Mouse (Mus musculus) ovary, adult 2 months (tissue): ENCODE results near the gene Gzmd. TPM values are rescaled to one million over a fixed set of nuclear protein-coding genes. Genes with fewer than 3 reads are reported as not detected.

ENCODE experiments used
- polyA plus RNA-seq: library from polyadenylated mRNA; depleted of rRNA; stranded (reverse); fragments of >200 nt; gene quantifications from 2 replicates; pipeline ENCODE4 v1.2.3, GENCODE M21; 2012; rRNA removed

The Gzmd gene
- polyA plus RNA-seq: not detected in 2 replicates

DNA sequence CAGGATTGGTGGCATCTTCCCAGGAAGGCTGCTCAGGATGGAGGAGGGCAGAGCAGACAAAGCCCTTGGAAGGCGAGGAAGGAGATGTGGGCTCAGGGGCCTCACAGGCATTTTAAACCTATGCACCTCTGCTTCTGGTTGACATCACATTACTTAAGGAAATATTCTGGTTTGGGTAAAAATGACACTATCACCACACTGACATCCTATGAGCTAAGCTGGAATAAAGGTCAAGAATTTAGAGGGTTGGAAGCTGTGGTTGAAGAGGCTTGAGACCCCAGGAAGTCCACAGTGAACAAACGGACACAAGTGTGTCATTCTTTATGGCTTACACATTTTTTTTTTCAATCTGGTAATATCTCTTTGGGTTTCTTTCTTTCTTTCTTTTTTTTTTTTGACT, at the start of gene Gzmd:
TSS of gene Gzmd (minus strand) at position 101 of the 400 bp plus-strand sequence.

DNA sequence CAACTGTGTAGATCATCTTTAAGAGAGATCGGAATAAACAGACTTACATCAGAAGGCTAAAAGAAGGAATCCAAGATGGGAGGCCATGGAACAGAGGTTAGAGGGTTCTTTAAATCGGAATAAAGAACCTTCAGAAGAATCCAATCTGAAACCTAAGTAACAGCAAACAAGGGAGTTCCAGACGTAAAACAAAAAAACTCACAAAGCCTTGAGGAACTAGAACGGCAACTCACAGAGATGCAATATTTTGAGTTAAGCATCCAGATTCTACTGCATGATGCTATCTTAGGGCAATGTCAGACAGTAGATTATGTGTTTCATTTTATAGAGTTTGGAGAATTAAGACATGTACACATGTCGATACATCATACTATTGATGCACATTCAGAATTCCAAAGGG, 42.1 kb upstream of the Gzmd start, which contains the start of gene Gzmn:
TSS of gene Gzmn (minus strand) at position 101 of the 400 bp plus-strand sequence.

DNA sequence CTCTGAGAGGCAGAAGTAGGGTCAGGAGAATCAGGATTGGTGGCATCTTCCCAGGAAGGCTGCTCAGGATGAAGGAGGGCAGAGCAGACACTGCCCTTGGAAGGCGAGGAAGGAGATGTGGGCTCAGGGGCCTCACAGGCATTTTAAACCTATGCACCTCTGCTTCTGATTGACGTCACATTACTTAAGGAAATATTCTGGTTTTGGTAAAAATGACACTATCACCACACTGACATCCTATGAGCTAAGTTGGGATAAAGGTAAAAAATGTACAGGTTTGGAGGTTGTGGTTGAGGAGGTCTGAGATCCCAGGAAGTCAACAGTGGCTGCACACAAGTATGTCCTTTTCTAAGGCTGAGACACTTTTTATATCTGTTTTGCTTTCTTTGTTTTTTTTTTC, 27.1 kb upstream of the Gzmd start, which contains the start of gene Gzmg:
TSS of gene Gzmg (minus strand) at position 101 of the 400 bp plus-strand sequence.

DNA sequence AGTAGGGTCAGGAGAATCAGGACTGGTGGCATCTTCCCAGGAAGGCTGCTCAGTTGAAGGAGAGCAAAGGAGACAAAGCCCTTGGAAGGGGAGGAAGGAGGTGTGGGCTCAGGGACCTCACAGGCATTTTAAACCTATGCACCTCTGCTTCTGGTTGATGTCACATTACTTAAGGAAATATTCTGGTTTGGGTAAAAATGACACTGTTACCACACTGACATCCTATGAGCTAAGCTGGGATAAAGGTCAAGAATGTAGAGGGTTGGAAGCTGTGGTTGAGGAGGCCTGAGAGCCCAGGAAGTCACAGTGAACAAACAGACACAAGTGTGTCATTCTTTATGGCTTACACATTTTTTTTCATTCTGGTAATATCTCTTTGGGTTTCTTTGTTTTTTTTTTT, 11.9 kb downstream of the Gzmd start, which contains the start of gene Gzme:
TSS of gene Gzme (minus strand) at position 101 of the 400 bp plus-strand sequence.

DNA sequence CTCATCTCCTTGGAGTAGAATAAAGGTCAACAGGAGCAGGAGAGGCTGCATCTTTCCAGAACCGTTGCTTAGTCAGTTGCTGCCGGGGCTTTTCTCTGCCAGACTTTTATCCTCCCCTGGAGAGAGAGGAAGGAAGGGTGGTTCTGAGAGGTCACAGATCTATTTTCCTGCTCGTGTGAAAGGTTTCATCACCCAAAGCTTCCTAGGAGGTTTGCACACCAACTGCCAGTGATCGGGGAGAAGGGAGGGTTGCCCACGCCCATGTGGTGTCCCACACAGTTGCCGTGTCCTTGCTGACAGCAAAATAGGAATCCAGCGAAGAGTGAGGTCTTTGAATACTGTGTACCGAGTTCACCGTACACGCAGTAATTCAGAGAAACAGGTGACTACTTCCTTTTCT, 30.0 kb downstream of the Gzmd start, which contains the start of gene Ctsg:
TSS of gene Ctsg (minus strand) at position 189 of the 400 bp plus-strand sequence.

DNA sequence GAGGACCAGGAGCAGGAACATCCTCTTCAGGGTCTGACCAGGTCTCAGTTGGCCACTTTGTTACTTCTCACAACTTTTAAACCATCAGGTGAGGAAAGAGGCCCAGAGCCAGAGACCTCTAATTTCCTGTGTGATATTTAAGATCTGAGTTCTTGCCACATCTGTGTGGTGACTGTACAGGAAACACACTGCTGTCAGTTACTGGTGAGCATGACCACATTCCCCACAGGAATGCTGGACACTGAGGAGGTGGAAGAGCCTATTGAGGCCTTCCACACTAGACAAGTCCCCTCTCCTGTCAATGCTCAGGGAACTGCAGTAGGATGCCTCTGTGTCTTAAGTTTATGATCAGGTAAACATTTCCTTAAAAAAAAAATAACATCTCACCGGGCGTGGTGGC, 47.2 kb downstream of the Gzmd start, which contains the start of gene Mcpt8:
TSS of gene Mcpt8 (minus strand) at position 107 of the 400 bp plus-strand sequence.

Other genes starting within 250 kb of the Gzmd start
- gene Cbln3, start 248.2 kb downstream of the Gzmd start, polyA plus RNA-seq: 0.63 and 0.67 TPM in 2 replicates
- gene Khnyn, start 247.7 kb downstream of the Gzmd start, polyA plus RNA-seq: 21.0 and 21.5 TPM in 2 replicates
- gene Sdr39u1, start 232.3 kb downstream of the Gzmd start, polyA plus RNA-seq: 44.7 and 46.6 TPM in 2 replicates
- 2.2 and 2.7 TPM in 2 replicates for gene Cma1, start 187.9 kb downstream of the Gzmd start, polyA plus RNA-seq
- not detected in 2 replicates for gene Cma2, start 181.6 kb downstream of the Gzmd start, polyA plus RNA-seq
- not detected in 2 replicates for gene Mcpt1, start 114.6 kb downstream of the Gzmd start, polyA plus RNA-seq
- gene Mcpt9, start 102.1 kb downstream of the Gzmd start, polyA plus RNA-seq: not detected in 2 replicates
- gene Mcpt2, start 90.6 kb downstream of the Gzmd start, polyA plus RNA-seq: not detected in 2 replicates
- 1.9 and 2.0 TPM in 2 replicates for gene Mcpt4, start 70.3 kb downstream of the Gzmd start, polyA plus RNA-seq
- not detected in 2 replicates for gene Mcpt8, start 47.3 kb downstream of the Gzmd start, polyA plus RNA-seq
- gene Ctsg, start 30.0 kb downstream of the Gzmd start, polyA plus RNA-seq: not detected in 2 replicates
- not detected in 2 replicates for gene Gzme, start 12.0 kb downstream of the Gzmd start, polyA plus RNA-seq
- gene Gzmg, start 27.0 kb upstream of the Gzmd start, polyA plus RNA-seq: not detected in 2 replicates
- not detected in 2 replicates for gene Gzmn, start 42.0 kb upstream of the Gzmd start, polyA plus RNA-seq
- gene Gzmf, start 78.8 kb upstream of the Gzmd start, polyA plus RNA-seq: not detected in 2 replicates
- gene Gzmc, start 102.0 kb upstream of the Gzmd start, polyA plus RNA-seq: not detected in 2 replicates
- 0.32 and 0.43 TPM in 2 replicates for gene Gzmb, start 129.7 kb upstream of the Gzmd start, polyA plus RNA-seq
- gene Atp12a, start 232.5 kb upstream of the Gzmd start, polyA plus RNA-seq: 0.21 and 0.31 TPM in 2 replicates